Mouse (Mus musculus): ENCODE measurements around the gene Tmem143. TPM values are rescaled to one million over a fixed set of nuclear protein-coding genes. Genes with fewer than 3 reads are reported as not detected.

The Tmem143 gene
- 10 to 100 TPM in 1 of 2 experiments, 1 to 10 TPM in 1; 6.0 to 13.0 TPM for polyA plus RNA-seq (2017; shearing (Covaris generic))

GRCm38 (mm10) chr7:45896517-45897257 is at the start of gene Tmem143, which contains the start of gene Syngr4:
Tmem143 (plus strand) TSS chr7:45896941.
Syngr4 (minus strand) TSS chr7:45896714.

GRCm38 (mm10) chr7:45872624-45873023 is 24.1 kb upstream of the Tmem143 start, which contains the start of gene Kdelr1:
Kdelr1 (plus strand) TSS chr7:45872772.

GRCm38 (mm10) chr7:45878278-45878677 is 18.5 kb upstream of the Tmem143 start, which contains the start of gene Grin2d:
Grin2d (minus strand) TSS chr7:45878378.

GRCm38 (mm10) chr7:45921242-45921621 is 24.5 kb downstream of the Tmem143 start, which contains the start of gene Emp3:
Emp3 (minus strand) TSS chr7:45921404.

GRCm38 (mm10) chr7:45923762-45924428 is 27.2 kb downstream of the Tmem143 start, which contains the start of gene Ccdc114:
Ccdc114 (plus strand) TSS chr7:45924072.

Other genes with a start within 250 kb of the Tmem143 start
- gene Fut2, start 230.5 kb upstream of the Tmem143 start, polyA plus RNA-seq (2017; shearing (Covaris generic)) = 1 to 10 TPM in 1 of 2 experiments, under 1 TPM in 1; 0.65 to 2.5 TPM
- gene Ntn5, start 212.9 kb upstream of the Tmem143 start, polyA plus RNA-seq (2017; shearing (Covaris generic)) = under 1 TPM in 1 of 2 experiments, not detected in 1; 0.49 TPM
- gene Sec1, start 202.5 kb upstream of the Tmem143 start, polyA plus RNA-seq (2017; shearing (Covaris generic)) = not detected
- 1 to 10 TPM; 6.1 to 9.2 TPM for gene Car11, start 197.1 kb upstream of the Tmem143 start, polyA plus RNA-seq (2017; shearing (Covaris generic))
- 10 to 100 TPM; 26.0 to 37.0 TPM for gene Dbp, start 191.9 kb upstream of the Tmem143 start, polyA plus RNA-seq (2017; shearing (Covaris generic))
- 1,000 to 10,000 TPM; 1,327 to 1,518 TPM for gene Rpl18, start 181.5 kb upstream of the Tmem143 start, polyA plus RNA-seq (2017; shearing (Covaris generic))
- 10 to 100 TPM; 26.1 to 35.8 TPM for gene Sphk2, start 178.9 kb upstream of the Tmem143 start, polyA plus RNA-seq (2017; shearing (Covaris generic))
- 1 to 10 TPM in 1 of 2 experiments, under 1 TPM in 1; 0.25 to 1.9 TPM for gene Fam83e, start 175.7 kb upstream of the Tmem143 start, polyA plus RNA-seq (2017; shearing (Covaris generic))
- gene Spaca4, start 171.1 kb upstream of the Tmem143 start, polyA plus RNA-seq (2017; shearing (Covaris generic)) = not detected
- gene Lmtk3, start 113.2 kb upstream of the Tmem143 start, polyA plus RNA-seq (2017; shearing (Covaris generic)) = under 1 TPM; 0.12 to 0.38 TPM
- 1 to 10 TPM; 4.4 to 6.7 TPM for gene Sult2b1, start 112.3 kb upstream of the Tmem143 start, polyA plus RNA-seq (2017; shearing (Covaris generic))
- 10 to 100 TPM; 82.2 to 88.4 TPM for gene Cyth2, start 82.4 kb upstream of the Tmem143 start, polyA plus RNA-seq (2017; shearing (Covaris generic))
- gene Kcnj14, start 72.2 kb upstream of the Tmem143 start, polyA plus RNA-seq (2017; shearing (Covaris generic)) = 1 to 10 TPM in 1 of 2 experiments, under 1 TPM in 1; 0.55 to 1.0 TPM
- 10 to 100 TPM; 35.7 to 36.3 TPM for gene Grwd1, start 66.0 kb upstream of the Tmem143 start, polyA plus RNA-seq (2017; shearing (Covaris generic))
- 100 to 1,000 TPM in 1 of 2 experiments, 10 to 100 TPM in 1; 78.9 to 119 TPM for gene Kdelr1, start 24.2 kb upstream of the Tmem143 start, polyA plus RNA-seq (2017; shearing (Covaris generic))
- 1 to 10 TPM; 1.0 to 1.6 TPM for gene Grin2d, start 18.6 kb upstream of the Tmem143 start, polyA plus RNA-seq (2017; shearing (Covaris generic))
- gene Syngr4, start 227 bp upstream of the Tmem143 start, polyA plus RNA-seq (2017; shearing (Covaris generic)) = under 1 TPM in 1 of 2 experiments, not detected in 1; 0.36 TPM
- 100 to 1,000 TPM; 618 to 655 TPM for gene Emp3, start 24.5 kb downstream of the Tmem143 start, polyA plus RNA-seq (2017; shearing (Covaris generic))
- gene Ccdc114, start 27.1 kb downstream of the Tmem143 start, polyA plus RNA-seq (2017; shearing (Covaris generic)) = 10 to 100 TPM in 1 of 2 experiments, 1 to 10 TPM in 1; 2.9 to 11.0 TPM
- gene Abcc6, start 133.4 kb downstream of the Tmem143 start, polyA plus RNA-seq (2017; shearing (Covaris generic)) = under 1 TPM in 1 of 2 experiments, not detected in 1; 0.21 TPM
- 10 to 100 TPM; 35.1 to 42.9 TPM for gene Nomo1, start 136.8 kb downstream of the Tmem143 start, polyA plus RNA-seq (2017; shearing (Covaris generic))
- not detected for gene Kcnj11, start 203.8 kb downstream of the Tmem143 start, polyA plus RNA-seq (2017; shearing (Covaris generic))

All from inflammation-experienced regulatory T-cells (primary cell).